Mouse (Mus musculus) retina, postnatal 1 day (tissue): ENCODE measurements around the gene Ldhal6b.
"Not testable (repeated sequence)": the region's sequence is repeated elsewhere in the genome, so short reads cannot be mapped to it uniquely, and the experiment has no call there.

ENCODE experiments used
- DNase-seq: peaks from one replicate; pipeline ENCODE4 v3.0.0-alpha.2; 2012

Ldhal6b gene

DNA sequence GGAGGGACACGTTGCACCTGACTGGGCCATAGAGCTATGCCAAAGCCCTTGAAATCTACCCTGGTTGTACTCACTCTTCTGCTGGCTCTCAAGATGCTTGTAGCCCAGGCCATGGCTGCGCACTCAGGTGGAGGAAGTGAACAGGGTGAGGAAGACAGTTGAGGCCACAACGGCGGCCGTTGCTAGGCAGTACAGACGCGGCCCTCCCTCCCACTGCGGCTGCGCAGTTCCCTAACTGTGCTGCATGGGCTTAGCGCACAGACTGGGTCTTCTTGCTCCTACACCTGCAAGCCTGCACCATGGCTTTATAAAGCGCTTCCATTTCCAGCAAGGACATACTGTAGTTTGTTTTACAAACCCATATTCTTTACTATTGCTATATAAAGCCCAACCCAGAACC, at the start of gene Ldhal6b:
TSS of gene Ldhal6b (minus strand) at position 223 of the 400 bp plus-strand sequence.
- DNase-seq, result no peak

GRCm38 (mm10) chr17:5467177-5467576, 48.6 kb upstream of the Ldhal6b start:
- DNase-seq, result peak; percentile 50

DNA sequence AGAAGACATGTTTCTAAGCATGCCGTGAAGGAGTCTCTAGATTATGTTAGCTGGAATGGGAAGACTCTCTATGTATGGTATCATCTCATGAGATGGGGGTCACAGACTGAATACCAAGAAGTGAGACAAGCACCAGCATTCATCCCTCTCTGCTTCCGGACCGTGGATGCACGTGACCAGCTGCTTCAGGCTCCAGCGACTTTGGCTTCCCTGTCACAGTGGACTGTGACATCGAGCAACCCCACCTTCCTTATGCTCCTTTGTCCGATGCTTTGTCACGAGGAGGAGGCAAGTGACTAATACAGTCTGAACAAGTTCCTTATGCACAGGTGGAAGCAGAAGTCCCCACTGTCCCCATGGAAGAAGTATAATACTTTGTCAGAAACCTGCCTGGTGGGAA, 48.2 kb upstream of the Ldhal6b start:
- DNase-seq, result no peak

GRCm38 (mm10) chr17:5463912-5464311, 45.3 kb upstream of the Ldhal6b start:
- DNase-seq, result no peak

GRCm38 (mm10) chr17:5453657-5454056, 35.1 kb upstream of the Ldhal6b start:
- DNase-seq, result no peak

- peak; percentile 24 for DNase-seq
Observed at GRCm38 (mm10) chr17:5443751-5444150, 25.2 kb upstream of the Ldhal6b start.

DNA sequence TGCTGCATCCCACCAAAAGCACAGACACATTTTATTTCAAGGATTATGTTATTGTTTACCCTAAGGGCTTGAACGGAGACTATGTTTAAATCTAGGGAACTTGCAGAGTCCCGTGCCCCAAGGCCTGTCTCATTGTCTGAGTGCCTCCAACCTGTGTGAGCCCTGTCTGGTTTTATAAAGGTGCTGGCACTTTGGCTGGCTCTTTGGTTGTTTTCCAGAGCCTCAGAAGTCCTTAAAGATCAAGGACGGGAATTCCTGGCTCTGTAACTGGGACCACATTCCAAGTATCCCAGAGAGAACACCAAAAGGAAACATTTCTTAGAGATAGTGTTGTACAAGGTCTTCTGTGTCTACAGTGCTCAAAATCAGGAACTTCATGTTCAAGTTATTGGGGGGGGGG, 24.7 kb upstream of the Ldhal6b start:
- no peak for DNase-seq

GRCm38 (mm10) chr17:5442403-5442802, 23.8 kb upstream of the Ldhal6b start:
- DNase-seq, result not testable (repeated sequence)

DNA sequence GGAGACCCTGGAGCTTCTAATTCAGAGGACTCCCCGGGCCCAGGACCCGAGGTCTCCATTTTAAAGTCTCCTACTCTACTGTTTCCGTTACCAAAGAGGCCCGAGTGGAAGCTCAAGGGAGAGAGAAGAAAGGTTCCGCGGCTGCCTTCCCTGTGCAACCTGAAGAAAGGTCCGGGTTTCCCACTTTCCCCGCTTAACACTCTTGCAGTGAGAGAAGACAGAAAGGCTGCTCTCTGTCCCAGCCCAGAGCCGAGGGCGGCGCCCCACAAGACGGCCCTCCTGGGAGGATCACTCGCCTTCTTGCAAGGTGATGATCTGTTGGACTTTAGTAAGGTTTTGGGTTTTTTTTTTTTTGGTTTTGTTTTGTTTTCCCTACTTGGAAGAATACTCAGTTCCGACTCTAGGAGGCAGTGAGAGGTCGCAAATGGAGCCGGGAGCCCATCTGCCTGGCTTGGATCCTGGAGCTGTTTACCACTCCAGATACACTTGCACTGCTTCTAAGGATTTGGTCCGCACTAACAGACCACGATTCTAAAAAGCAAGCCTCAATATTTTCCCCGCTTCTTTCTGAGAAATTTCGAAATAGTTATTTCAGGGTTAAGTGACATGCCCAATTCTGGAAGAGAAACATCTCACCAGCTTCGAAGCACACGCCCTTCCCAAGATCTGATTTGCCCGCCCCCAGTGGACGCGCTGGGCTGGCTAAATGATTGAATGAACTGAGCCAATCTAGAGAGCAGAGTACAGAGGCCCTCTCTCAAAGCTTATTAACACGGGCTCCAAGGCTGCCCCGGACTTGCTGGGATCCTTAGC, 21.8 kb upstream of the Ldhal6b start, which contains the start of gene Tmem242:
TSS of gene Tmem242 (minus strand) at position 101 of the 813 bp plus-strand sequence.
- DNase-seq, result peak; percentile 97

GRCm38 (mm10) chr17:5439831-5440158, 21.2 kb upstream of the Ldhal6b start:
- no peak for DNase-seq

DNA sequence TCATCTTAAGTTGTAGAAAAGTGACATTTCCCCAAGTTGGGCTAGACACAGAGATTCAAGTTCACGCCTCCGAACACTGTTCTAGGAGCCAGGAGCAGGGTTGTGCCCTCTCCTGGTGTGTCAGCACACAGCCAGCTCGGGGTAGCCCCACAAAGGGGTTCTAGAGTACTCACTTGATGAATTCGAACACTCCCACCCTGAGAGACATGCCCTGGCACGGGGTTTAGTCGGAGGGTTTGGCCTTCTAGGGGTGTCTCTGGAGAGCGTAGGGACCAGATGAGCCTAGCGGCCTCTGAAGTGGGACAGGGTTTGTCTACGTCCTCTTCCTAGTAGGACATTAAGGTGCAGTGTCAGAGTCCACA, 11.2 kb upstream of the Ldhal6b start:
- no peak for DNase-seq

GRCm38 (mm10) chr17:5429090-5429771, 10.7 kb upstream of the Ldhal6b start:
- DNase-seq, result peak; percentile 95

DNA sequence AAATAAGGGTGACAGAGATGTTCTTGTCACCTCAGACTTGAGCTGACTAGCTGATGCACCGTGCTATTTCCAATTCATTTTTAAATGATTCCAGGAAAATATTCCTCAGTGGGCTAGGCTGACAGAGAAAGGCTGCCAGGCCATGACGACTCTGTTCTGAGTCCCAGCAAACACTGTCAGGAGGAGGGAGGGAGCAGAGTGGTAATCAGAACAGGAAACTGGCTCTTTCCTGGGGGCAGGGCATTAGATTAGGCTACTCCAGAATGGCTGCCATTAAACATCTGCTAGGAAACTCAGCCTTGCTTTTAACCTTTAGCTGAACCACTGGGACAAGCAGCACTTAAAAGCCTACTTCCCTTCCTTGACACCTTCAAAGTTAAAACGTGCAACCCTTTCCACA, 6.6 kb upstream of the Ldhal6b start:
- no peak for DNase-seq

- DNase-seq, result no peak
Observed at GRCm38 (mm10) chr17:5424156-5424555, 5.6 kb upstream of the Ldhal6b start.

DNA sequence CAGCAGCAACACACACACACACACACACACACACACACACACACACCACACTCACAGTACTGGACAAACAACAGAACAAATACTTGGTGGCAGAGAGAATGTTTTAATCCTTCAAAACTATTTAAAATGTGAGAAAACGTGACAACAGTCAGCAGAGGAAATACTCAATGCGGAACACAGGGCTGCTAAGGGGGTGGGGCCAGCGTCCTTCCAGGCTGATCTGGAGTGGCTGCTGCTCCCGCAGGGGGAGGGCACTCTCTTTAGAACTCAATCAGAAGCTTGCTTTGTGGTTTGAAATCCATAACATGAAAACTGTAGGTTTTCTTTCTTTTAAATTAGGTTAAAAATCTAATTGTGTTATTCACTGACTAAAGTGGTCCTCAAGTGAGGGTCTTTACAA, 3.3 kb upstream of the Ldhal6b start:
- DNase-seq, result no peak

DNA sequence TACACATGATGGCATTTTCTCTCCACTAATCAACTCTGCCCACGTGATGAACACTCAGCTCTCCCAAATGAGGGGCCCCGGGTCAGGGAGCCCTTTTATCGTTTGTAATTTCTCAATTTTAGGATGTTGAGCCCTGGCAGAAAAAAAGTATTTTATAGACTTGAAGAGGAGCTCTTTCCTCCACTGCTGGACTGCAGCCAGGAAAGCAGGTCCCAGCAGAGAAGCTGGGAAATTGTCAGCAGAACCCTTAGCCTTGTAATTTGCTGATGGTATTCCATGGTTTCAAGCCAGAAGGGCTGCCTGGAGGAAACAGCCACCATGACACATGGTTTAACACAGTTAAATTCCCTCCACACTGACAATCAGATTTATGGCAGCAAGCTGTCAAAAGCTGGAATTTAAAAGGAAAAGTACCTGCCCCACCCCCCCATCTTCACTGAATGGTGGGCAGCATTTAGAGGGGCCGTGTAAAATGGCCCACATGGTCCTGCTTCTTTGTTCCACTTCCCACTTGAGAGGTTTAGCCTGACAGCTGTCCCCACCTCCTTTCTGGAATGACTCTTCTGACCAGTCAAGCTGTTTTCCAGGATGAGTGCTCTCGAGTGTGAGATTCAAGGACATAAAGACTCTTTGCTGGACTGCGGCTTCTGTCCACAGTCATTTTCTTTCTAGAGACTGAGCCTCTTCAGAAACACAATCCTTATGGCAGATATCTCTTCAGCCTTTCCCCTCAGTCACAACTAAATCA, 1.4 kb upstream of the Ldhal6b start:
- DNase-seq, result no peak

- DNase-seq, result no peak
Observed at GRCm38 (mm10) chr17:5419056-5419455, 489 bp upstream of the Ldhal6b start.

GRCm38 (mm10) chr17:5416518-5416917, 2.0 kb downstream of the Ldhal6b start:
- DNase-seq, result no peak

- DNase-seq, result no peak
Observed at GRCm38 (mm10) chr17:5414041-5414440, 4.5 kb downstream of the Ldhal6b start.

GRCm38 (mm10) chr17:5413350-5413749, 5.2 kb downstream of the Ldhal6b start:
- no peak for DNase-seq

GRCm38 (mm10) chr17:5412740-5413139, 5.8 kb downstream of the Ldhal6b start:
- no peak for DNase-seq

DNA sequence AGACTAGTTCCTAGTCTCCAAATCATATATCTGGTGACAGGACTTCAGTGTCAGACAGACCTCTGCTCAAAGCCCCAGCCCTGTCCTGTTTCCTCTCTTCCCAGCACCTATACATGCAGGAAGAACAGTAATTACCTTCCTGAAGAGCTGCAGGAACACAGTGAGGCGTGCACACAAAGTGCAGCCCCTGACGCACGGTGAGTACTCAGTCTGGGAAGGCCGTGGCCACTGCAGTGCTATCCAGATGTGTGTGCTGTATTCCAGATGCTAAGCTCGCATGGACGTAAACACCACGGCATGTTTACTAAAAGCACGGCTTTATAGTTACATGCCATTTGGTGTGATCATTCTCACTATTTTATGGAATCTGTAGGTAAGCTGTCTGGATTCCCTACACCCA, 6.3 kb downstream of the Ldhal6b start:
- no peak for DNase-seq

DNA sequence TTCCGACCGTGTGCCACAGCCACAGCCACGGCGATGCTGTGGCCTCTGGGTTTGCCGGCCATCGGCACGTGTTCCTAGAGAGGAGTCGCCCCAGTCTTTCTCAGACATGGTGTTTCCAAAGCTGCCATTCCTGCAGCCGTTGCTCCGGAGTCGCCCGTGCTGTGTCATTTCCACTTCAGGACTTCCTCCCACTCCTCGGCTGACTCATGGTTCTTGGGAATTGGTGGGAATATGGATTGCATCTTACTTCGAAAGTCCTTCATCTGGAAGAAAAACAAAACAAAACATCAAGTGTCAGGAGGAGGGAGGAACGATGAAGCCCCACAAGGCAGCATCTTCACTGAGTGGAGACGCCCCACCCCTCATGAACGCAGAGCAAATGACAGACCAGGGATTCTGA, 7.4 kb downstream of the Ldhal6b start:
- no peak for DNase-seq

DNA sequence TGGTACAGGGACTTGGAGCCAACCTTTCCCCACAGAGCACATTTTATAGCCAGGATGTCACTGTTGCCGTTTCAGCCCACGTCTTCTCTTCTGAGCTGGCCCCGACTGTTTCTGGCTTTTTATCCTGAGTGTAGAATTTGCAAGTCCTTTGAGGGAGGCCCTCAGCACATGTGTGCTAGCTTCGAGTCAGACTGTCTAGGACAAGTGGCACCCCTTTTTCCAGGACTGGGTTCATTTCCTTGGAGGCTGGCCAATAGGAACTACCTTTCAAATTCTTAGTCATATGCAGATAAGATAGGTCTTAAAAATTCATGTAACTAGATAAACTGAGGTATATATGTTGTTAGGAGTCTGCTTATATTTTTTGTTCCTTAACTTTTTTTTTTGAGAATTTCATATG, 8.2 kb downstream of the Ldhal6b start:
- DNase-seq, result no peak
